Mouse (Mus musculus): ENCODE results near the gene Arhgef28.

Arhgef28 gene

GRCm38 (mm10) chr13:98015981-98016922 lies 190.0 kb downstream of the Arhgef28 start:
- peak; percentile 48 for DNase-seq (ENCODE audit: low read depth, low spot score)

GRCm38 (mm10) chr13:98014892-98015291 lies 191.3 kb downstream of the Arhgef28 start:
- DNase-seq (ENCODE audit: low read depth, low spot score), result no peak

GRCm38 (mm10) chr13:98013715-98014114 lies 192.5 kb downstream of the Arhgef28 start:
- no peak for DNase-seq (ENCODE audit: low read depth, low spot score)

GRCm38 (mm10) chr13:98011931-98012341 lies 194.3 kb downstream of the Arhgef28 start:
- no peak for DNase-seq (ENCODE audit: low read depth, low spot score)

- no peak for DNase-seq (ENCODE audit: low read depth, low spot score)
Measured at GRCm38 (mm10) chr13:98009070-98009469, 197.2 kb downstream of the Arhgef28 start.

- no peak for DNase-seq (ENCODE audit: low read depth, low spot score)
Measured at GRCm38 (mm10) chr13:98008588-98008987, 197.7 kb downstream of the Arhgef28 start.

GRCm38 (mm10) chr13:98005611-98006218 lies 200.5 kb downstream of the Arhgef28 start:
- no peak for DNase-seq (ENCODE audit: low read depth, low spot score)

GRCm38 (mm10) chr13:98004647-98005414 lies 201.4 kb downstream of the Arhgef28 start:
- DNase-seq (ENCODE audit: low read depth, low spot score), result no peak

GRCm38 (mm10) chr13:98003690-98004089 lies 202.5 kb downstream of the Arhgef28 start:
- DNase-seq (ENCODE audit: low read depth, low spot score), result no peak

- DNase-seq (ENCODE audit: low read depth, low spot score), result no peak
Measured at GRCm38 (mm10) chr13:98002598-98002997, 203.6 kb downstream of the Arhgef28 start.

GRCm38 (mm10) chr13:98002121-98002520 lies 204.1 kb downstream of the Arhgef28 start:
- peak; percentile 40 for DNase-seq (ENCODE audit: low read depth, low spot score)

- no peak for DNase-seq (ENCODE audit: low read depth, low spot score)
Measured at GRCm38 (mm10) chr13:98001719-98002118, 204.5 kb downstream of the Arhgef28 start.

GRCm38 (mm10) chr13:98000841-98001240 lies 205.4 kb downstream of the Arhgef28 start:
- DNase-seq (ENCODE audit: low read depth, low spot score), result no peak

- no peak for DNase-seq (ENCODE audit: low read depth, low spot score)
Measured at GRCm38 (mm10) chr13:97999130-97999529, 207.1 kb downstream of the Arhgef28 start.

GRCm38 (mm10) chr13:97998570-97998969 lies 207.7 kb downstream of the Arhgef28 start:
- DNase-seq (ENCODE audit: low read depth, low spot score), result no peak

- DNase-seq (ENCODE audit: low read depth, low spot score), result no peak
Measured at GRCm38 (mm10) chr13:97990939-97991338, 215.3 kb downstream of the Arhgef28 start.

GRCm38 (mm10) chr13:97988796-97989195 lies 217.4 kb downstream of the Arhgef28 start:
- DNase-seq (ENCODE audit: low read depth, low spot score), result no peak

- no peak for DNase-seq (ENCODE audit: low read depth, low spot score)
Measured at GRCm38 (mm10) chr13:97986691-97987090, 219.5 kb downstream of the Arhgef28 start.

- DNase-seq (ENCODE audit: low read depth, low spot score), result no peak
Measured at GRCm38 (mm10) chr13:97977104-97977503, 229.1 kb downstream of the Arhgef28 start.

GRCm38 (mm10) chr13:97976642-97977041 lies 229.6 kb downstream of the Arhgef28 start:
- no peak for DNase-seq (ENCODE audit: low read depth, low spot score)

GRCm38 (mm10) chr13:97974532-97975194 lies 231.6 kb downstream of the Arhgef28 start:
- DNase-seq (ENCODE audit: low read depth, low spot score), result no peak
